Mouse (Mus musculus): ENCODE measurements around the gene Sfmbt1. TPM values are rescaled to one million over a fixed set of nuclear protein-coding genes. Genes with fewer than 3 reads are reported as not detected.

The Sfmbt1 gene
- polyA plus RNA-seq (2012; rRNA removed) = 0.03 and 0.12 TPM in 2 replicates

GRCm38 (mm10) chr14:30714799-30715617, at the start of gene Sfmbt1:
Sfmbt1 (plus strand) TSS chr14:30714849.

GRCm38 (mm10) chr14:30825476-30826131, 111.0 kb downstream of the Sfmbt1 start, which contains the start of gene Tmem110:
Tmem110 (plus strand) TSS chr14:30825590.

Other genes with a start within 250 kb of the Sfmbt1 start
- gene Dcp1a, start 235.3 kb upstream of the Sfmbt1 start, polyA plus RNA-seq (2012; rRNA removed) = 13.1 and 14.4 TPM in 2 replicates
- gene Cacna1d, start 223.4 kb upstream of the Sfmbt1 start, polyA plus RNA-seq (2012; rRNA removed) = 1.6 and 2.3 TPM in 2 replicates
- gene Tkt, start 166.5 kb upstream of the Sfmbt1 start, polyA plus RNA-seq (2012; rRNA removed) = 253 and 281 TPM in 2 replicates
- 121 and 149 TPM in 2 replicates for gene Prkcd, start 88.6 kb upstream of the Sfmbt1 start, polyA plus RNA-seq (2012; rRNA removed)
- 3.9 and 4.0 TPM in 2 replicates for gene Rft1, start 60.5 kb upstream of the Sfmbt1 start, polyA plus RNA-seq (2012; rRNA removed)
- 9.1 and 11.9 TPM in 2 replicates for gene Tmem110, start 110.7 kb downstream of the Sfmbt1 start, polyA plus RNA-seq (2012; rRNA removed)
- gene Mustn1, start 164.4 kb downstream of the Sfmbt1 start, polyA plus RNA-seq (2012; rRNA removed) = 34.1 and 38.0 TPM in 2 replicates
- 0.11 TPM in 2 replicates for gene Itih4, start 171.6 kb downstream of the Sfmbt1 start, polyA plus RNA-seq (2012; rRNA removed)
- 0.15 and 0.18 TPM in 2 replicates for gene Itih3, start 208.9 kb downstream of the Sfmbt1 start, polyA plus RNA-seq (2012; rRNA removed)
- 0.08 and 0.50 TPM in 2 replicates for gene Itih1, start 228.4 kb downstream of the Sfmbt1 start, polyA plus RNA-seq (2012; rRNA removed)
- gene Nek4, start 236.5 kb downstream of the Sfmbt1 start, polyA plus RNA-seq (2012; rRNA removed) = 0.56 and 1.00 TPM in 2 replicates